Mouse (Mus musculus) kidney, adult 2 months (tissue): Measurements from ENCODE around the gene Slc6a3.

Experiments used
- CTCF ChIP-seq: fragments of 200-500 bp; conservative IDR thresholded peaks from 2 replicates; pipeline ENCODE4 v1.5.1; 2011; ENCODE audit warnings: low read depth, mild to moderate bottlenecking, control low read depth, low read length, moderate library complexity, mixed read lengths; ENCODE audit not compliant: insufficient read depth, insufficient read length
- POLR2A ChIP-seq: fragments of 200-500 bp; IDR thresholded peaks from one replicate; pipeline ENCODE4 v1.6.1; 2011; ENCODE audit warnings: low read depth, low read length, control low read depth

DNA sequence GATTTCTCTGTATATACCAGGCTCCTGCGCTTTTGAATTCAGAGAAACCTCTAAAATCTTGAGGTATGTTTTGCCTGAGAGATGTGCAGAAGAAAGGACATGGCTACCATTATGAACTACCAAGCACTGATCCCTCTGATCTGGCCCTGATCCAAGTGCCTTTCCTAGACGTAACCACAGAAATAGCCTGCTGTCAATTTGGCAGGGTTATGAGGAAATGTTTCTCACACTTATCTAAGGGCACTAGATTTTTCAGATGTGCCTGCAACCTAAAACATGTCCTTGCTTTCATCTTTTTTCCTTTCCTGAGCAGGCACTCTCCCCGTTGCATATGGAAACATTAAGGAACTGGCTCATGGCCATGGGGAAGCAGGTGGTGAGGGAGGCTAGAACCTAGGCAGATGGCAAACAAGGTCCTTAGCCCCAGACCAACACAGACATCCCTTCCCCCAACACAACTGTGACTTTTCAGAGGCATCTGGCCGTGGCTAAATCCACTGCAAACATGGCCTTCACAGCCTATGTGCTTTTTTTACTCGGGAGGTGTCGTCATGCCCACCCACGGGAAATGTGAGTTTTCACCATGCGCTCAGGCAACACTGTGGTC, 45.9 kb upstream of the Slc6a3 start:
- TF ChIP-seq CTCF (no peak), POLR2A (no peak)
